Mouse (Mus musculus) frontal cortex, postnatal 10 days (tissue): ENCODE results near the gene Olfr1231.

Source experiments
- DNase-seq, 2 experiments: peaks; one replicate each; pipeline ENCODE4 v3.0.0; 2022; ENCODE audit warnings: low spot score in 2 of 2, mixed read lengths in 1 of 2

Olfr1231 gene

DNA sequence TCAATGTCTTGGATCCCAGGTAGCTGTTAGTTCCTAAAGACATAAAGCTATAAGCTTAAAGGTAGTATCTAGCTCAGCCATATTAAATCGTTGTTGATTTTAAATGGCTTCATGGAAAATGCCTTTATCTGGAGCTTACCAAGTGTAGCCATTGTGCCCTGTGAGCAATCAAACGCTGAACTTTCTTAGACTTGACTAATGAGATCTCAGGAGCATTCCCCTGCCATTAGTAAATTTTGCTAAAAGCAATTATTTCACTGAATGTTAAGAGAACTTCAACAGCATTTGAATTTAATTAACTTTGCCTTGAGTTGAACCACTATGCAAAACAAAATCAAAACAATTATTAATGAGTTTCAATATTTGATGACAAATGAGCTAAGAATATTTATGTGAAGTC lies at the start of gene Olfr1231:
Gene Olfr1231 (minus strand): TSS at position 101 of the 400 bp plus-strand sequence.
- DNase-seq = no peak

DNA sequence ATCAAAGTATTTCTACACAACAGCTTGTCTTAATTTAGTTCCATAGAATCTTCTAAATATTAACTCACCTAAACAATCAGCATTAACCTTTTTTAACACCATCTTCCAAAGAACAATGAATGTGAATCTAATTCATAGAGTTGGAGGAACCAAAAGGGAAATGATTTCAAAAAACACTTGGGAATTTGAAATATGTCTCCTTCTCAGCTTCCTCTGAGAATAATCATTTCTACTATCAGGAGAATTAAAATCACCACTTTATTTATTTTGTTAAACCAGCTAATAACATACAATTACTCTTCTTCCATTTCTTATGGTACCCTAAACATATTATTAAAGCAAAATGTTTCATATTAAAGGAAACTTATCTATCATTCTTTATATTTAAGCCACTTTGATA lies 35.4 kb upstream of the Olfr1231 start, which contains the start of gene Olfr1233:
Gene Olfr1233 (minus strand): TSS at position 101 of the 400 bp plus-strand sequence.
- no peak for DNase-seq

DNA sequence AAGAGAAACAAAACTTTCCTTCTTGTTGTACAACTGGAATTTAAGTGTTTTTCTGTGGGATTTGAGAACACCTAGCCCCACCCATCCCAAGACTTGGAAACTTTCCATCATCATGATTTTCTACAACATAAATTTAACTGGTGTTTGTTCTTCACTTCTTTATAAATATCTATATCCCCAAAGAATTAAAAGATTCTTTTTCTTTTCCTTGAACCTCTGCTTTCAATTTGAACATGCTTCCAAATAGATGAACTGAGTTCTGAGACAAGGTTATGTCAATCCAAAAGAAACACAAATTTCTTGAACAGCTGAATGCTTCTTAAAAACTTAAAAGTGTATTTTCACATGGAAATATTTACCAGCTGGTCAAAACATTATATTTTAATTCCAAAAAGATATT lies 22.7 kb upstream of the Olfr1231 start, which contains the start of gene Olfr1232:
Gene Olfr1232 (minus strand): TSS at position 101 of the 400 bp plus-strand sequence.
- DNase-seq = no peak

DNA sequence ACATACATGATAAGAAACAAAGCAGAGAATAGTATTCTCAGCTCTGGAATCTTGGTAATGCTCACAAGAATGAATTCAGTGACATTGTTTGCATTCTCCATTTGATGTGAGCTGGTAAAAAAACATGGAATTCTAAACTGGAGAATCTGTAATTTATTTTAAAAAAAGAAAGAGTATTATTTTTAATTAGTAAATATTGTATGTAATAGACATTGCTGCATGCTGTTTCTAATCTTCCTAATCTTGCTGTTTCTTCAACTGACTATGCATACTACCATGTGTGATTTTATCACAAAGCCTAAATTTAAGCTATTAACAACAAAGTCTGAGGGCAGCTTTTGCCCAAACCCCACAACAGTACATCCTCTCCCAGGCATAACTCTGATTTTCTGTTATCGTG lies 9.7 kb downstream of the Olfr1231 start, which contains the start of gene Olfr1230:
Gene Olfr1230 (minus strand): TSS at position 101 of the 400 bp plus-strand sequence.
- DNase-seq = no peak

DNA sequence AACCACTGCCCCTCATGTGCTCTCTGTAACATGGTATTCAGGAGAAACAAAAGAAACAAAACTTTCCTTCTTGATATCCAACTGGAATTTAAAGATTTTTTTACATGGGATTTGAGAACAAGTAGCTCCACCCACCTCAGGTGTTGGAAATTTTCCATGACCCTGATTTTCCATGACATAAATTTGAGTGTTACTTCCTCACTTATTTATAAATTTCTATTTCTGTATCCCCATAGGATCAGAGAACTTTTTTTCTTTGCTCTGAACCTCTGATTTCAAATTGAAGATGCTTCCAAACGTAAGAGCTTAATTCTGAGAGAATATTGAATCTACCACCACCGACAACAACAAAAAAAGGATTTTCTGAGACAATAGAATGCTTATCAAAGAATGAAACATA lies 19.0 kb downstream of the Olfr1231 start, which contains the start of gene Olfr1229:
Gene Olfr1229 (minus strand): TSS at position 101 of the 400 bp plus-strand sequence.
- no peak for DNase-seq

DNA sequence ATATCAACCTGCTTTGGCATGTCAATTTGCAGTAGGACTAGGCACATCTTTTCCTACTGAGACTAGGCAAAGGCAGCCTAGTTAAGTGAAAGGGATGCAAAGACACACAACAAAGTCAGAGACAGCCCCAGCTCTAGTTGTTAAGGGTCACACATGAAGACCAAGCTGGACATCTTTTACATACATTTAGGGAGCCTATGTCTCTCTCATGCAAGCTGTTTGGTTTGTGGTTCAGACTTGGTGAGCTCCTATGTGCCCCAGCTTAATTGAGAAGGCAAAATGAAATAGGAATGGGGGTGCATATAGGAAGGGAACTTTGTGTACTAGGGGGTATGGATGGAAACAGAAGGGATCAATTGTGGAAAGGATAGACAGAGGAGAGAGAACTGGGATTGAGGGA lies 52.9 kb downstream of the Olfr1231 start, which contains the start of gene Olfr1228:
Gene Olfr1228 (minus strand): TSS at position 101 of the 400 bp plus-strand sequence.
- DNase-seq = no peak
